Mouse (Mus musculus) ES-E14 (cell line): ENCODE results near the gene Copg1.

Source experiments
- CHD2 ChIP-seq: IDR thresholded peaks from 2 replicates; pipeline ENCODE4 v1.6.1; 2014; ENCODE audit warnings: mild to moderate bottlenecking, low read depth, low read length, inconsistent platforms
- HCFC1 ChIP-seq: IDR thresholded peaks from 2 replicates; pipeline ENCODE4 v1.6.1; 2012; ENCODE audit warnings: low read length, inconsistent platforms, borderline replicate concordance; ENCODE audit not compliant: insufficient read depth
- MAFK ChIP-seq: IDR thresholded peaks from 2 replicates; pipeline ENCODE4 v1.6.1; 2014; ENCODE audit warnings: mild to moderate bottlenecking, low read depth, low read length, inconsistent platforms; ENCODE audit not compliant: insufficient read depth
- ZC3H11A ChIP-seq: IDR thresholded peaks from 2 replicates; pipeline ENCODE4 v1.6.1; 2012; ENCODE audit warnings: low read depth, mild to moderate bottlenecking, inconsistent platforms, low read length, borderline replicate concordance

GRCm38 (mm10) chr6:87870440-87870839 is 17.2 kb upstream of the Copg1 start:
- no peak for TF ChIP-seq ZC3H11A
- no peak for TF ChIP-seq MAFK
- no peak for TF ChIP-seq CHD2
- TF ChIP-seq HCFC1, result no peak
